Mouse (Mus musculus) forebrain, embryonic 12.5 days (tissue): Measurements from ENCODE around the gene D930020B18Rik. TPM values are rescaled to one million over a fixed set of nuclear protein-coding genes. Genes with fewer than 3 reads are reported as not detected.

Experiments used
- ATAC-seq: fragments of 200-750 bp; cut with Nextera tagmentation; 2 replicates; pipeline ENCODE4 v1.8.0; 2017; ENCODE audit warnings: moderate TSS enrichment; ENCODE audit not compliant: low FRiP score
- H3K27ac ChIP-seq: fragments of 300-500 bp; sonication (generic); 2 replicates; pipeline ENCODE4 v1.5.1; 2016; ENCODE audit warnings: mild to moderate bottlenecking
- H3K27me3 ChIP-seq: fragments of 300-500 bp; sonication (generic); 2 replicates; pipeline ENCODE4 v1.6.1; 2016; ENCODE audit warnings: mild to moderate bottlenecking
- H3K36me3 ChIP-seq: fragments of 300-500 bp; sonication (generic); replicated peaks from 2 replicates; pipeline ENCODE4 v1.6.1; 2016; ENCODE audit warnings: mild to moderate bottlenecking
- H3K4me1 ChIP-seq: fragments of 300-500 bp; sonication (generic); 2 replicates; pipeline ENCODE4 v1.6.1; 2016
- H3K4me2 ChIP-seq: fragments of 300-500 bp; sonication (generic); 2 replicates; pipeline ENCODE4 v1.6.1; 2016; ENCODE audit warnings: mild to moderate bottlenecking, moderate library complexity
- H3K4me3 ChIP-seq: fragments of 300-500 bp; sonication (generic); replicated peaks from 2 replicates; pipeline ENCODE4 v1.5.1; 2016; ENCODE audit warnings: mild to moderate bottlenecking
- H3K9ac ChIP-seq: fragments of 300-500 bp; sonication (generic); 2 replicates; pipeline ENCODE4 v1.6.1; 2016; ENCODE audit warnings: mild to moderate bottlenecking
- H3K9me3 ChIP-seq: fragments of 300-500 bp; sonication (generic); 2 replicates; pipeline ENCODE4 v1.6.1; 2016
- WGBS: fragments of 180-500 bp; shearing (Covaris S2); methylation state at CpG from one replicate; pipeline ENCODE4 v1.1.7; 2016; 5-methylcytosine and 5-hydroxymethylcytosine counted together
- microRNA-seq: library from miRNA; unstranded; fragments of <30 nt; microRNA quantifications from one replicate; pipeline ENCODE4, GENCODE M21; 2017
- polyA plus RNA-seq: library from polyadenylated mRNA; unstranded; fragments of >200 nt; fragmentation: Nextera tagmentation; extraction: Ambion mirVana; gene quantifications from 2 replicates; pipeline ENCODE4 v1.2.1, GENCODE M21; 2016

Gene D930020B18Rik
- polyA plus RNA-seq, 1 experiment from 2014 or later, result 0.63 TPM

DNA sequence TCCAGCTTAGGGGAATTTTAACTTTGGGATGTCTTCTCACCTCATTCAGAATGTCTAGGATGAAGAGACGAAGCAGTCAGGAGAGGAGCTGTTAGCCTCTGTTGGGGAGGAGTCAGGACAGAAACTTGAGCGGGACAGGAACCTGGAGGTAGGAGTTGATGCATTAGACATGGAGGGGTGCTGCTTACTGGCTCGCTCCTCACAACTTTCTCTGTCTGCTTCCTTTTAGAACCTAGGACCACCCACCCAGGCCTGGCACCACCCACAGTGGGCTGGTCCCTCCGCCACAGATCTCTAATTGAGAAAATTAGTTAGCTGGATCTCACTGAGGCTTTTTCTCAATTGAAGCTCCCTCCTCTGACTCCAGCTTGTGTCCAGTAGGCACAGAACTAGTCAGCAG, 85.1 kb downstream of the D930020B18Rik start:
- no peak overlapping the region for H3K4me3 ChIP-seq
- no peak overlapping the region for H3K9ac ChIP-seq
- peaks cover 10% of the 10 kb centered on the region; the same call in 1 of the 2 replicates for H3K9me3 ChIP-seq
- no peaks in the 10 kb centered on the region for H3K36me3 ChIP-seq
- 84% methylated on average over 4 of the region's 4 CpGs for WGBS
- no peak overlapping the region for H3K27ac ChIP-seq
- no peak overlapping the region for H3K4me2 ChIP-seq
- H3K27me3 ChIP-seq, result no peaks in the 10 kb centered on the region
- H3K4me1 ChIP-seq, result no peaks in the 10 kb centered on the region
- ATAC-seq, result no peak

DNA sequence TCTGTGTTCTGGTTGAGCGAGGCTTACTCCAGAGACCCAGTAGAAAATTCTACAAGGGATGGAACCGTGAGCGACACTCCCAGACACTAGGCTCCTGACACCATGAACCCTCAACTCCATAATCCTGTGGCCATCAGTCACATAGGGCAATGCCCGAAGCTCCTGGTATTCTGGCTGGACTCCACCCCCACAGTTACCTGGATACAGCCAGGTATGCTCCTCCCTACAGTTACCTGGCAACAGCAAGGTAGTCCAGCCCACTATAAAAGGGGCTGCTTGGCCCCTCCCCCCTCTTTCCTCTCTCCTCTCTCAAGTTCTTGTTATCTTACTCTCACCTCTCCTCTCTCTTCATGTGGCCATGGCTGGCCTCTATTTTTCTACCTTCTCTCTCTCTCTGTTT, 85.8 kb downstream of the D930020B18Rik start:
- Histone ChIP-seq H3K27ac (no peak overlapping the region), H3K4me2 (no peak overlapping the region), H3K9me3 (peaks cover 4% of the 10 kb centered on the region; the same call in 1 of the 2 replicates), H3K4me3 (no peak overlapping the region), H3K4me1 (no peaks in the 10 kb centered on the region), H3K27me3 (no peaks in the 10 kb centered on the region), H3K9ac (no peak overlapping the region), H3K36me3 (no peaks in the 10 kb centered on the region)
- 73% methylated on average over 4 of the region's 4 CpGs for WGBS
- ATAC-seq, result no peak

DNA sequence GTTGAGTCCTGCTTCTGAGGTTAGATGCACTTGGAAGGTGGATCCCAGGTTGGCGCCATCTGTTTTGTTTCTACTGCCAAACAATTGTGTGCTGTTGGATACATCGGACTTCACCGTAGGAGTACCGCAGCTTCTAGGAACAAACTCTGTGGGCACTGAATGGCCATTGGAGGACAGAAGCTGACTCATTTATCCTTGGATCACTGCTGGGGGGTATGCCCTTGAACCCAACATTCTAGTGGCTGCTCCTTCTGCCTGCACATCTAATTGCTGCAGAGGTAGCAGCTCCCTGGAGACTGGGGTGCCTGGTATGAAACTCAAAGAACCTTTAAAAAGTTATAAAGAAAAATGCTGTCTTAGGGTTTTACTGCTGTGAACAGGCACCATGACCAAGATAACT, 86.8 kb downstream of the D930020B18Rik start:
- Histone ChIP-seq H3K4me3 (no peak overlapping the region), H3K27ac (no peak overlapping the region), H3K4me1 (no peaks in the 10 kb centered on the region), H3K36me3 (no peaks in the 10 kb centered on the region), H3K4me2 (no peak overlapping the region), H3K9me3 (0 out of 2 replicates have a peak, but pooled peaks cover 3% of the 10 kb centered on the region), H3K9ac (no peak overlapping the region), H3K27me3 (no peaks in the 10 kb centered on the region)
- 94% methylated on average over 4 of the region's 4 CpGs for WGBS
- no peak for ATAC-seq

DNA sequence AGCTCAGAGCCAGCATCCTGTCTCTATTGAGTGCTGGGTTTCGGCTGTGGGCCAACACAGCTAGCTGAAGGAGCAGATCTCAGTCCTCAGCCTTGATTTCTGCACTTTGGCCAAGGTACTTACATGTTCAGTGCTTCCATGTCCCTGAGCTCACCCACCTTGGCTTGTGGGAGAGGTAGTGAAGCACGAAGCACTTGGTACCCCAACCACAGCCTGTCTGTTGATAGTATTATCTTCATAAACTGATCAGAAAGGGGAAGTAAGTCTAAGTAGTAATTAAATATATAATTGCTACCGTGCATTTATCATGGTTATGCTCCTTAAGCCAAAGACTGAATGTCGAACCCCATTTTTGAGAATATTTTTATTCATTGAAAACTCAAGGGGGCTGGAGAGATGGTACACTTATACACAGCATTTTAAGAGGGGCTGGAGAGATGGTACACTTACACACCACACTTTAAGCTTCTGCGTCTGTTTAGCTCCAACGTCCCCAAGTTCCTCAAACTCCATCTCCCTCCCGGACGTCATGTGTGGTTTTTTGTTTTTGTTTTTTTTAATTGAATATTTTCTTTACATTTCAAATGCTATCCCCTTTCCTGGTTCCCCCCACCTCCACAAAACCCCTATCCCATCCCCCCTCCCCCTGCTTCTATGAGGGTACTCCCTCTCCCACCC, 89.8 kb downstream of the D930020B18Rik start:
- H3K4me2 ChIP-seq, result no peak overlapping the region
- no peak overlapping the region for H3K27ac ChIP-seq
- no peaks in the 10 kb centered on the region for H3K4me1 ChIP-seq
- H3K9ac ChIP-seq, result no peak overlapping the region
- 93% methylated on average over 8 of the region's 8 CpGs for WGBS
- no peak overlapping the region for H3K4me3 ChIP-seq
- no peaks in the 10 kb centered on the region for H3K27me3 ChIP-seq
- no peak for ATAC-seq
- H3K36me3 ChIP-seq, result no peaks in the 10 kb centered on the region
- 0 out of 2 replicates have a peak, but pooled peaks cover 3% of the 10 kb centered on the region for H3K9me3 ChIP-seq

DNA sequence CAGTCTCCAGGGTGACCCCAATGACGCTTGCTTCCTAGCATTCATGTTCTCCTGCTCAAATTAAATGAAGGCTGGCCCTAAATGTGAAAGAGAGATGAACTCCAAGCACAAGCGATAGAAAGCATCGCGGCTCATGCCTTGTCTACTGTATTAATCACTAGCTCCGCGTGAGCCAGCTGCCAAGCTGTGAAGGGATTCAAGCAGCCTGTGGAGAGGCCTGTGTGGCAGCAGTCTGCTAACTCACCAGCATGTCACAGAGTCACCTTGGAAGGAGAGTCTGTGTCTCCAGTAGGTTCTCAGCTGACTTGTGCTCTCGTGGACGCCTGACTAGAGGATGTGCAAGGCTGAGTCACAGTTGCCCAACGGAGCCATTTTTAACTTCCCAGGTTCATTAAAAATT, 91.2 kb downstream of the D930020B18Rik start:
- 0 out of 2 replicates have a peak, but pooled peaks cover 3% of the 10 kb centered on the region for H3K9me3 ChIP-seq
- H3K9ac ChIP-seq, result no peak overlapping the region
- H3K27me3 ChIP-seq, result 0 out of 2 replicates have a peak, but pooled peaks cover under 1% of the 10 kb centered on the region
- no peaks in the 10 kb centered on the region for H3K36me3 ChIP-seq
- no peak overlapping the region for H3K4me2 ChIP-seq
- no peak for ATAC-seq
- no peak overlapping the region for H3K4me3 ChIP-seq
- 89% methylated on average over 9 of the region's 9 CpGs for WGBS
- no peak overlapping the region for H3K27ac ChIP-seq
- H3K4me1 ChIP-seq, result no peaks in the 10 kb centered on the region

DNA sequence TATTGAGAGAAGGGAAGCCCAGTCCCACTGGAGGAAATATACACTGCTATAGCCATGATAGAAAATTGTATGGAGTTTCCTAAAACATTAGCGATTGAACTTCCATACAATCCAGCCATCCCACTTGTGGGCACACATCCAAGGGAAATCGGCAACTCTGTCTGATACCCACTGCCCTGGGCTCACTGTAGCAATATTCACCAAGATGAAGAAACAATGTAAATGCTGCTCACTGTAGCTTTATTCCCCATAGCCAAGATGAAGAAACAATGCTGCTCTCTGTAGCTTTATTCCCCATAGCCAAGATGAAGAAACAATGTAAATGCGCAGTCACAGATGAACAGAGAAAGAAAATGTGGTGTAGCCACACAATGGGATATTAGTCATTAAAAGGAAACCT, 95.9 kb downstream of the D930020B18Rik start:
- peaks cover 12% of the 10 kb centered on the region for H3K4me1 ChIP-seq
- WGBS, result 86% methylated on average over 3 of the region's 3 CpGs
- no peak overlapping the region for H3K4me2 ChIP-seq
- no peak overlapping the region for H3K9ac ChIP-seq
- H3K36me3 ChIP-seq, result no peaks in the 10 kb centered on the region
- no peak for ATAC-seq
- no peaks in the 10 kb centered on the region for H3K9me3 ChIP-seq
- no peak overlapping the region for H3K27ac ChIP-seq
- 0 out of 2 replicates have a peak, but pooled peaks cover 4% of the 10 kb centered on the region for H3K27me3 ChIP-seq
- no peak overlapping the region for H3K4me3 ChIP-seq

DNA sequence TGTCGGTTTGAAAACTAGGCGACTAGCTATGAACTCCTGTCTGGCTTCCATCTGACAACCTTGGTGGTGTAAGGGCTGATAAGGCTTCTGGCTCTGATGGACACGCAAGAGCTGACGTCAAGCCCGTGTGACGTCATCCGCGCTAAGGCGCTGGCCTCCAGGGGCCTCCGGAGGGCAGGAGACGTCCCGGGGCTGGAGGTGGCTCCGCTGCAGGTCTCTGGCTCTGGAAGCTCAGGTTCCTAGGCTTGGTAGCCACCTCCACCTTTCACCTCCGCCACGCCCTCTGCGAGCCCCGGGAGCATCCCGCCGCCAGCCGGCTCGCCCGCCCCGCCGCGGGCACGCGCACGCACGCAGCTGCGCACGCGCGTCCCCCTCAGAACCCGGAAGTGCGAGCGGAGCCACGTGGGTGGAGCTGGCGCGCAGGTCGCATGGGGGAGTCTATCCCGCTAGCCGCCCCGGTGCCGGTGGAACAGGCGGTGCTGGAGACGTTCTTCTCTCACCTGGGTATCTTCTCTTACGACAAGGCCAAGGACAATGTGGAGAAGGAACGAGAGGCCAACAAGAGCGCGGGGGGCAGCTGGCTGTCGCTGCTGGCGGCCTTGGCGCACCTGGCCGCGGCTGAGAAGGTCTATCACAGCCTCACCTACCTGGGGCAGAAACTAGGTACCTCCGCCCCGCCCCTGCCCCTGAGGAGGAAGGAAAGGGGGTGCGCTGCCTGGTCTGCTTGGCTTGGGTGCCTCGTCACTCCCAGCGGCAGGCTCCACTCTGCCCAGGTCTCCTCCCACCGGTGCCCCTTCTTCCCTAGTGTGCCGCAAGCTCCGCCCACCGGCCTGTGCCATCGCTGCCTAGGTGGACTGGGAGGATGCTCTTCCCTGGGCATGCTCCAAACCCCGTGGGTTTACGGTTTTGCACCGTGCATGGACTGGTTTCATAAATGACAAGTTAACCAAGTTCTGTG, 98.4 kb downstream of the D930020B18Rik start, which contains the start of gene BC048403:
BC048403 (plus strand) TSS at position 390 of the 958 bp plus-strand sequence.
- H3K4me3 ChIP-seq, result peak within 1 kb of the TSS; percentile 80
- peaks cover 12% of the 10 kb centered on the region for H3K4me1 ChIP-seq
- H3K9ac ChIP-seq, result peak within 1 kb of the TSS; percentile 71
- peak; percentile 92 for ATAC-seq
- peak within 1 kb of the TSS; percentile 33; the same call in 1 of the 2 replicates for H3K27ac ChIP-seq
- no peaks in the 10 kb centered on the region for H3K9me3 ChIP-seq
- H3K36me3 ChIP-seq, result no peaks in the 10 kb centered on the region
- under 1% methylated on average over 64 of the region's 68 CpGs for WGBS
- H3K27me3 ChIP-seq, result 0 out of 2 replicates have a peak, but pooled peaks cover 4% of the 10 kb centered on the region
- H3K4me2 ChIP-seq, result peak within 1 kb of the TSS; percentile 94

DNA sequence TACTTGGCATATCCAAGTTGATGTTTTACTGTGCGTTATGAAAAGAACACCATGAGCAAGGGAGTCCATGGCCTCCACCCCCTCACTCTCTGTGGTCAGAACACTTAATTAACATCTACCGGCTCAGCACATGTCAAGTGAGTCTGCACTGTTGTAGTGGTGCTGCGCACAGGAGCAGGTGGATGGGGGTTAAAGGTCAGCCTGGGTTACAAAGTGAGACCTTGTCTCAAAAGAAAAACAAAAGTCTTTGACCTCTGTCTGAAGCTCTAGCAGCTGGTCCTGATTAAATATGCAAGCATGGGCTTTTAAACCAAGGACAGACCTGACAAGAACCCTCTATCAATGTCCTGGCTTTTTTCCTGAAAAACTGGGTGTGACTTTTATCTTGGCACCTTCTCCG, 100.9 kb downstream of the D930020B18Rik start:
- Histone ChIP-seq H3K27me3 (0 out of 2 replicates have a peak, but pooled peaks cover 4% of the 10 kb centered on the region), H3K9me3 (no peaks in the 10 kb centered on the region), H3K36me3 (peaks cover 22% of the 10 kb centered on the region), H3K27ac (no peak overlapping the region), H3K4me1 (peaks cover 12% of the 10 kb centered on the region), H3K9ac (no peak overlapping the region), H3K4me2 (no peak overlapping the region), H3K4me3 (no peak overlapping the region)
- ATAC-seq, result no peak
- 57% methylated on average over 4 of the region's 4 CpGs for WGBS

Small RNA genes lying within 50 kb of the gene (microRNA-seq; reads per million reads assigned to microRNA genes)
- gene Gm24330, result not detected

Other genes with a start within 250 kb of the D930020B18Rik start
- gene Rassf3, start 165.2 kb upstream of the D930020B18Rik start, polyA plus RNA-seq, result 6.6 and 7.3 TPM in 2 replicates
- 37.5 and 39.4 TPM in 2 replicates for gene Tbk1, start 54.8 kb upstream of the D930020B18Rik start, polyA plus RNA-seq
- gene Xpot, start 15.3 kb upstream of the D930020B18Rik start, polyA plus RNA-seq, result 59.0 and 63.1 TPM in 2 replicates
- 2.5 and 3.0 TPM in 2 replicates for gene BC048403, start 98.3 kb downstream of the D930020B18Rik start, polyA plus RNA-seq